Mouse (Mus musculus) heart, postnatal 0 days (tissue): ENCODE measurements around the gene Zfp354b.

Source experiments
- CTCF ChIP-seq: IDR thresholded peaks from 2 replicates; pipeline ENCODE4 v1.5.1; 2016; ENCODE audit warnings: antibody characterized with exemption, control low read depth, low read depth
- EP300 ChIP-seq: IDR thresholded peaks from 2 replicates; pipeline ENCODE4 v1.6.1; 2016; ENCODE audit warnings: antibody characterized with exemption, low read depth

DNA sequence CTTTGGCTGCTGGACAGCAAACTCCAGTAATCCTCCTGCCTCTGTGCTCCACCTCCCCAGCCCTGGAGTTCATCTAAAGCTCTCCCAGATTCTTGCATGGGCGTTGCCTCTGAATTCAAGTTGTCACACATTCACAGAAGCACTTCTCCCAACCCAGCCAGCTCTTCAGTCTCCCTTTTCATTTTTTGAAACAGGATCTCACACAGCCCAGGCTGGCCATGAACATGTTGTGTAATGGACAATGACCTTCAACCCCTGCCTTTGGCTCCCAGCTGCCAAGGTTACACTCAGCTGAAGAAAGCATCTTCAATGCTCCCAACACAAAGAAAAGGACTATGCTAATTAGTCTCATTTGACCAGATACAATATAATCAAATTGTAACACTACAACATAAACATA, 18.1 kb downstream of the Zfp354b start:
- TF ChIP-seq CTCF (no peak), EP300 (no peak)
